Mouse (Mus musculus) erythroid progenitor cell, adult 5-6 weeks (primary cell): ENCODE results near the gene Rap1gap2. TPM values are rescaled to one million over a fixed set of nuclear protein-coding genes. Genes with fewer than 3 reads are reported as not detected.
A peak's percentile ranks its signal among the peaks of the same experiment; 100 is the strongest.

Experiments used
- ATAC-seq: replicated peaks from 2 replicates; pipeline ENCODE4 v1.8.0; 2016; ENCODE audit warnings: moderate number of reproducible peaks, mild to moderate bottlenecking, moderate TSS enrichment, inconsistent platforms; ENCODE audit not compliant: poor library complexity, low FRiP score, severe bottlenecking
- total RNA-seq, 2 experiments: library from RNA; stranded (forward) in 1 of 2; stranded (reverse) in 1 of 2; fragments of 150-400 nt in 1 of 2; fragments of 186-747, 209-891 nt in 1 of 2; gene quantifications; 2 replicates each; pipeline versions ENCODE4 v1.2.3 to v1.2.4; 2015 to 2017; ENCODE audit warnings: low replicate concordance in 2 of 2

The Rap1gap2 gene
- total RNA-seq, 2 experiments from 2014 or later, result 1.3 to 3.0 TPM

DNA sequence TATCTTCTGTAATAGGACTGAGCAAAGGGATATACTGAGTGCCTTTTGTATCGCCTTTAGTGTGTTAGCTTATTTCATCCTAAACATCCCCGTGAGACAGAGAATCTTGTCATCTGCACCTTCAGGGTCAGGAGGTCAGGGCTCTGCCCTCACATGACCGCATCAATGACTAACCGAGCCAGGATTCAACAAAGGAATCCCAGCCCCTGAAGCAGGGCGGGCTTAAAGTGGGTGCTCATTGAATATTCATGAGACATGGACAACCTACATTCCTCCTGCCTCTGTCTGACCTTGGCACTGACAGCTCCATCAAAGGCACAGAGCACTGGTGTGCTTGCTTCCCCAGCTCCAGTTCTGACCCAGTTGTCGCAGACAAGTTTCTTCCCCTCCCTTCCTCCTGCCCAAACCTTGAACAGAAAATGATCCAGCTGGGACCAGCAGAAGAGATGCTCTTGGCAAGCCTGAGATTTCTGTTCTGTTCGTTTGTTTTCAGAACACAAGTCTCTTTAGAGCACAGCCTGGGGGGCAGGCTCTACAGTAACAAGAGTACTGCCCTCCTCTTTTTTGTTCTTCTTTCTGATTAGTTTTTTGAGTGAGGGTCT is 61.8 kb downstream of the Rap1gap2 start:
- no peak for ATAC-seq

DNA sequence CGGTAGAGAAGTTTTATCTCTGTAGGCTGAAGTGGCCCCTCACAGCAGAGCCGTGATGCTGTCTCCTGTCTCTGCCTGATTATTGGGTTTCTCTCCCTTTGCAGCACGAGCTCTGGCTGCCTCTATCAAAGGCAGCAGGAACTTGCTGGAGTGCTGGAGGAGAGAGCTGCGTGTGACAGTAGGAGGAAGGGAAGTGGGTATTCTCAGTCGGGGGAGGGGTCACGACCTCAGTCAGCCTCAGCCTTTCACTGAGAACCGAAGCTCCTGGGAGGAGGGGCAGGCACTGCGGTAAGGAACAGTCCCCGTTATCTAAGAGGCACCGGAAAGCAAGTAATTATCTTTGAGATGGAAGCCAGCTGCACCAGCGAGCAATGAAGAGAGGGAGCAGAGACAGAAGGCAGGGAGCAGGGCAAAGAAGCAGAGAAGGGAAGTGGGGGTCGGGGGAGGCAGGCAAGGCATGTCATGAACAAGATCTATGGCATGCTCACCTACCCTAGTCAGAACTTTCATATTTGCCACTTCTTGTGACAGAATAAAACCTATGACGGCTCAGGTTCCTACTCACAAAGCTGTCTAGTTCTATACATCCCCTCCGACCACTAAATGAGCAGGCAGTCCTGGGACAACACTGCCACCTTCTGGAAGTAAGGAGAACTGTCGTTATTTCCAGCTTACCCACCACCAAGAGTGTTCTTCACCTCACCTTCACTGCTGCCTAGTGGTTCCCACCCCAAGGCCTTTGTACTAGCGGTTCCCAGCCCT is 63.6 kb downstream of the Rap1gap2 start:
- ATAC-seq, result peak; percentile 88

DNA sequence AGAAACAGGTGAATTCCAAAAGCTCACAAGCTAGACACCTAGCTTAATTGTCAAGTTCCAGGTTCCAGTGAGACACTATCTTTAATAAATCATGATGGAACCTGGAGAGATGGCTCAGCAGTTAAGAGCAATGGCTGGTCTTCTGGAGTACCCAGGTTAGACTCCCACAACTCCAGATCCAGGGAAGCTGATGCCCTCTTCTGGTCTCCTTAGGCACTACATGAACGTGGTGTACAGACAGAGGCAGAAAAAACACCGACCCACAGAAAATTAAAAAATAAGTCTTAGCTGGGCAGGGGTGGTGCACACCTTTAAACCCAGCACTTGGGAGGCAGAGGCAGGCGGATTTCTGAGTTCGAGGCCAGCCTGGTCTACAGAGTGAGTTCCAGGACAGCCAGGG is 64.5 kb downstream of the Rap1gap2 start:
- peak; percentile 67 for ATAC-seq

DNA sequence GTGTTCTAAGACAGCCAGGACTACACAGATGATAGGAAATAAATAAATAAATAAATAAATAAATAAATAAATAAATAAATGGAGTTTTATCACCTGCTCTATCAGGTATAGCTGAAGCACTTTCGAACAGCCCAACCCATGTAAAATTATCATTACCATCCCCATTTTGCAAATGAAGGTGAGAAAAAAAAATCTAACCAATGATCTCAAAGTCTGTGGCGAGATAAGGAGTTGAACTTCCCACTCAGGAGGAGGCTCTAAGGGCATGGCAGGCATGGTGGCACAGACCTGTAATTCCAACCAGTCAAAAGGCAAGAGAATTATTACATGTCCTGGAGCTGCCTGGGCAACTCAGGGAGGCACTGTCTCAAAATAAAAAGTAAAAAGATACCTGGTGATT is 65.2 kb downstream of the Rap1gap2 start:
- no peak for ATAC-seq

DNA sequence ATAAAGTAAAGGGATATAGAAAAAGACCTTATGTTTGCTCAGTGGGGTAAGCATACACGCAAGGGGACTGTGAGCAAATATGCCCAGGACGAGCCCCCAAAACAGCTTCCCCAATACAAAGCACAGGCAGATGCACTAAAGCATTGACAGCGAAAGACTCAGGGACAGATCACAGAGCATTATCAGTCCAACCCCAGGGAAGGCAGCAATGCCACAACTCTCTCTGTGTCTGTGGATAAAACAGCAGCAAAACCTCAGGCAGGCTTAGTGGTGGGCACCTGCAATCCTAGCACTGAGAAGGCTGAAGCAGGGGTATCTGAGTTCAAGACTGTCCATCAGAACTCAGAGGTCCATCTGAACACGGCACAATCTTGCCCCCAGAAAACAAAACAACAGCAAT is 73.4 kb downstream of the Rap1gap2 start:
- no peak for ATAC-seq

DNA sequence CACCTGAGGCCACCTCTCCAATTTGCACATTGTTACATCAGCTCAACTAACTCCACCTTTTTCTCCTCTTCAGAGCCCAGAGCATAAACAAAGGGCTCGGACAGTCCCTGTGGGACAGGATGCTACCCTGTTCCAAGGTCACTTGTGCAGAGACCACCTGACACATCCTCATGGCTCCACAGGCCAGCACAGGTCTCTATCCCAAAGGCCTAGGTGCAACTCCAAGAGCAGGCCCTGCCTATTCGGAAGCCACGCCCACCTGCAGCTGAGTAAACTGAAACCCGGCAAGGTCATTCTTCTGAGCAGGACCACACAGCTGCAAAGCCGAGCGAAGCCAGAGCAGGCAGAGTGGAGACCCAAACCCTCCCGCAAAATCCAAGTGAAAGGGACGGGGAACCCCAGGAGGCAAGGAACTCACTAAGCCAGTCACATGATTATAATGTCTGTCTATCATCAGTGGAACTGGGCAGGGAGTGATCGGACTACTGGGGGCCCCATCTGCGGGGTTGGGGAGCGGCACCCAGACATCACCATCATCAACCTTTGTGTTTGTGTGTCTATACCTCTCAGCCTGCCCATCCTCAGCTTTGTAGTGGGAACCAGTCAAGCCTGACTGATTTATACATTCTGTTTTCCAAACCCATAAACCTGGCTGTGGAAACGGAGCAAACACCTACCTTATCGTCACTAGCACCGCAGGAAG is 74.4 kb downstream of the Rap1gap2 start:
- ATAC-seq, result no peak

DNA sequence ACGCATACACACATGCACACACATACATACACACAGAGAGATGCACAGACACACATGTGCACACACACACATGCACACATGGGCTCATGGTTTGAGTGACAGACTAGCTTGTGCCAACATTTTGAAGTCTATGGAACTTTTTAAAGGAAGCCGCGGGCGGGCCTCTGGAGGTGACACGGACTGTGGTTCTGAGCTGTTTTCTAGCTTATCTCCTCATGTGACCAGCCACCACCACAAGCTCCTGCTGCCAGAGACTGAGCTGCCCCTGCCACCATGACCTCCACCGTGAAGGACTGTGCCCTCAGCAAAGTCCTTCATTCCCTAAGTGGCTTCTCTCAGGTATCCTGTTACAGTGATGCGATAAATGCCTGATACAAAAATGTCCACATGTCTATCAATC is 76.3 kb downstream of the Rap1gap2 start:
- ATAC-seq, result no peak

DNA sequence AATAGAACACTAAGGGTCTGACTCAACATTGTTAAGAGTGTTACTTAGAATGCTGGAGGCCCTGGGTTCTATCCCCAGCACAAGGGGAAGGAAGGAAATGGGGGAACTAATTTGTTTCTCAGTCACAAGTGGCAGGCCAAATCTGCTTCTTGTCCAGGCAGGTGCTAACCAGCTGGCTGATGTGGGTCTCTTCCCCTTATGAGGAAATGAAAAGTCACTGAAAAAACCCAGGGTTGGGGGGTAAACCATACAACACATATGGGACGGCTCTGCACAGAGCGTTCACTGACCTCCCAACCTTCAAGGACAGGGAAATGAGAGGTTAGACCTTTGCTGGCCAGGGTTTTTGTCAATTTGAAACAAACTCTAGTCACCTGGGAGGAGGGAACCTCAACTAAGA is 77.7 kb downstream of the Rap1gap2 start:
- ATAC-seq, result no peak

DNA sequence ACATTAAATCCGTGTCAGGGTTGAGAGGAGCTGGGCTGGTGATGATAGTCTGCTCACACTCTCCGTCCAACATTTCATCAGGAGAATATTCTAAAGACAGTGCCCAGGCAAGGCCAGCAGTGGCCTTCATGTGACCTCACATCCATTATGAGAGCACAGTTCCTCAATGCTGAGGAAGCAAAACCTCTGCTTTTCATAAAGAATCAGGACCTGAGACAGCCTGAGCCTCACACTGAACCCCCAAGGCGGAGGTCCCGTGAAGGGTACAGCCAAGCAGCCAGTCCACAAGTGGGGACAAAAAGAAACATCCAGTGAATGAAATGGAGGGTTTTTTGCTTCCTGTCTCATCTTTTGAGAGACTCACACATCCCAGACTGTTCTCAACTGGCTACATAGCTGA is 78.3 kb downstream of the Rap1gap2 start:
- no peak for ATAC-seq

DNA sequence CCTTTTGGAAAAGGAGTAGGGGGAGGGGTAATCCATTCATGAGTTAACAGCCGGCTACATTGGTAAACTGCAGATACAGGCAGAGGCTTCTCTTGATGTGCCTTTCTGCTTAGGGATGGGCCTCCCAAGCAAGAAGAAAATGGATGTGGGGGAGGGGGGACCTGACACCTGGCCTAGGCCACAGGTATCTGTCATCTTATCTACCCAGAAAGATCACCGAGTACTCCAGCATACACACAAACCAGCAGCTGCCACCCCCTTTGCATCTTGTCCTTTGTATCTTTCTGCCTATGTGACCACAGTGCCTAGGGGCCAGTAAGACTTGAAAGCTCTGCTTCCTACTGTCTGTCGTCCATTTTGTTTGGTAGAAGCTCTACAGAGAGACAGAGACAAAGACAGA is 79.0 kb downstream of the Rap1gap2 start:
- no peak for ATAC-seq

DNA sequence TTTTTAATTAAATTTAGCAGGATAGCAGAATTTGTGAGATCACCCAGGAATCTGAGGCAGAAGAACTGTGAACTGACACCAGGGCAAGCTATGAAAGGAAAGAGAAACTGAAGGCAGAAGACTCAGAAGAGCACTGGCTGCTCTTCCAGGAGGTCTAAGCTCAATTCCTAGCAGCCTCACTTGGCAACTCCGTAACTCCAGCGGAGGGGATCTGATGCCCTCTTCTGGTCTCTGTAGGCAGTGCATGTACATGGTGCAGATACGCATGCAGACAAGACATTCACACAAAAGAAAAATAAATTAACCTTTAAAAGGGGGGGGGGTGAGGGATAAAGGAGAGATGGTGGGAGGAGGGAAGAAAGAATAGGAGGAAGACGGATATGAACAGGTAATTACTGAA is 80.9 kb downstream of the Rap1gap2 start:
- ATAC-seq, result no peak

DNA sequence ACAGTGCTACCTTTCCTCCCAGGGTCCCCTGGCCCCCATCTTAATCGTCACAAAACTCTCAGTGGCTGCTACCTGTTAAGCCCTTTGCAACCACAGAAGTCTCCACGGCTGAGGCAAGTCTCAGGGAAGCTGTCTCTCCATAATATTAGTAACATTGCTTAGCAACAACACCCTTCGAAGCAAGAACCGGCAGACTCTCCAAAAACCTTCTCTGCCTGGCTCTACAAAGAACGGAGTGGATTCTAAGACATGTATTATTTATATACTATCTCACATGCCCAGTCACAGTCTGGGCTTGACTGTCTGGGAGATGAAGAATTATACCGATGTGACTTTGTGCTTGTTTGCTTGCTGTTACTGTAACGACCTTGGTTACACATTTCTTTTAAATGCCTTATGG is 83.2 kb downstream of the Rap1gap2 start:
- no peak for ATAC-seq

DNA sequence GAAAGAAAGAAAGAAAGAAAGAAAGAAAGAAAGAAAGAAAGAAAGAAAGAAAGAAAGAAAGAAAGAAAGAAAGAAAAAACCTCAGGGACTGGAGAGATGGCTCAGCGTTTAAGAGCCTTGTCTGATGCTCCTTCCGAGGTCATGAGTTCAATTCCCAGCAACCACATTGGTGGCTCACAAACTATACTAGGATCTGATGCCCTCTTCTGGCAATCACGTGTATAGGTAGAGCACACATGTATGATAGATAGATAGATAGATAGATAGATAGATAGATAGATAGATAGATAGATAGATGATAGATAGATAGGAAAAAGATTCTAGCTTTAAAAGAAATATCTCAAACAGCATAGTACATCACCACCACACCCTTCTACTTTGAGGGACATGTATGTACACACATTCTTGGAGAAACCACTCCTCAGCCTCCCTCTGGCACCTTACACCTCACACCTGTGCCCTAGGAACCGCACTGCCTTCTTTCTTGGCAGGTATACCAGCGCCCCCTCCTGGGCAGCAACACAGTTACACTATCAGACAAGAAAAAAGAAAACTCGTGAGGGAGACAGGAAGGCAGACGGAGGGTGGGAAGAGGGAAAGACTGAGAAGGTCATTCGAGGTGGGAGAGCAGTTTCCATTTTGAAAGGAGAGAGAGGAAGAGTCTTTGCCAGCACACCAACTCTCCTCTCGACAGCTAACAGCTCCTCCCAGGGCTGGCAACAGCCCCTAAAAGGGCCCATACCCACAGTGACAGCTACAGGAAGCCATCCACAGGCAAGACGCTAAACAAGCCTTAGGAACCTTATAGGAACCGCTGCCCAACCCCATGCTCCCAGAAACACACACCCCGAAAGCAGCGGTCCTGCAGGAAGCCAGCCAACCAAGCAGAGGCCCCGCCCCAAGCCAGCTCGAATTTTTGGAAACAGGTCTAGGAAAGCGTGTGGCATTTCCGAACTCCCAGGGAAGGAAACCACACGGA is 84.2 kb downstream of the Rap1gap2 start:
- ATAC-seq, result no peak

DNA sequence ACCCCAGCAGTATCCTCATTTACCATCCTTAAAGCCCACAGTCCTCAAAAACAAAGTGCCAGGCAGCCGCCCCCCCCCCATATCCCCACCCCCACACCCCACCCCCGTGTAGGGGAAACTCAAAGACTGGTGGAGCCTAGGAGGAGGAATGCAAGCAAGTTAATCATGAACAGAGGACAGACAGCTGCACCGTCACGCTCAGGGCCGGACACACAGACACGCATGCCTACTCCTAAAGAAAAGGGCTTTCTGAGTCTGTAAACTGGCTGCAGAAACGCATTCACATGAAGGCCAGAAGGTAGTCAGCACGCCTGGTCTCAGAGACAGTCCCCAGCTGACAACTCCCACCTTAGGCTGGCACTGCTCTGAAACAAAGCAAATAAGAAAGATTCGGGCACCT is 85.1 kb downstream of the Rap1gap2 start:
- ATAC-seq, result no peak

DNA sequence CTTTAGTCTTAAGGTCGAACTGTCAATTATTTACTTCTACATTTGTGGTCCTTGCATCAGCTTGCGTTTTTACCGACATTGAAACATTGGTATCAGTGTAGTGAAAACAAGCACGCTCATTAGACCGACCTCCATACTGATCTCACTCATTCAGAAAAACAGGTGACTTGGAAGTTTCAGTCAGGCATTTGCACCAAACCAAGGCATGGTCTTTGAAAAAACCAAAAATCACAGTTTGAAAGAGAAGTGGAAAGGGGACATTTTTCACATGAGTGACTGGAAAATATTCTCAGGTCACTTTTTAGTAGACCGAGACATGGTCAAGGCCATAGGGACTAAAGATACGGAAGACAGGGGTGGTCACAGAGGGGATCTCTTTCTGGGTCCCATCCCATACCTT is 85.5 kb downstream of the Rap1gap2 start:
- no peak for ATAC-seq

DNA sequence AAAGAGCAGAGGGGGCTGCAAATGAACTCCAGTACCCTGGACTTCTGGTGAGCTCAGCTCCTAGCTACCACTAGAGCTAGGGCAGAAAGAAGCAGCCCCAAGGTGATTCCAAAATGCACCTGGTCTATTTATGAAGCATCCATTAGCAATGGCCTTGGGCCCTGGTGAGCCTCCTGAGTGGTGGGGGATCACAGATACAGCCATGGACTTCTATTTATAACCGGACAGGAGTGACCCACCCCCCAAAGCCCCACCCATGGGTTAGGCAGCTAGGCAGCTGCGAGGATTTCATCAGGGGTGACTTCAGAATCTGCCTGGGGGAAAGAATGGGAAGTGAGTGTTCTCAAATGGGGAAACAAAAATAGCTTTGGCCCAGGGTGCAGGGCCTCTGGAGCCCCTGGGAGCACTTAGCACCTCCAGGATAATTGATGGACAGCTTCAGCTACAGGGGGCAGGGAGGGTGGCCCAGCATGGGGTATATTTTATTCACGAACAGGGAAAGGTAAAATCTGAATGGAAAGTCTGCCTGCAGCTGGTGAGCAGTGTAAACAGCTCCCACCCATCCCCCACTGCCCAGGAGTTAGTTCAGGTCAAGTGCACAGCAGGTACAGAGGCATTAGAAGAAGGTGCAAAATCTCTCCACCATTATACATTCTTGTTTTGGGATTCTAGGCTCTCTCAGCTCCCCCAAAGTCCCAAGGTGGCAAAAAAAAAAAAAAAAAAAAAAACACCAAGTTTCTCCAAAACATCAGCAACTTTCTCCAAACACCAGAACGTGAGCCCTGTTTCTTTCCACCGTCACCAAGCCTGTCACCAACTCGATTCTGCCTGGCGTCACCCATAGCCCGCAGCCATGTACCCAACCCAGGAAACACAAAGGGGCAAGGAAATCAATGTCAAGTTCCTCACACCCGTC is 86.4 kb downstream of the Rap1gap2 start:
- no peak for ATAC-seq

DNA sequence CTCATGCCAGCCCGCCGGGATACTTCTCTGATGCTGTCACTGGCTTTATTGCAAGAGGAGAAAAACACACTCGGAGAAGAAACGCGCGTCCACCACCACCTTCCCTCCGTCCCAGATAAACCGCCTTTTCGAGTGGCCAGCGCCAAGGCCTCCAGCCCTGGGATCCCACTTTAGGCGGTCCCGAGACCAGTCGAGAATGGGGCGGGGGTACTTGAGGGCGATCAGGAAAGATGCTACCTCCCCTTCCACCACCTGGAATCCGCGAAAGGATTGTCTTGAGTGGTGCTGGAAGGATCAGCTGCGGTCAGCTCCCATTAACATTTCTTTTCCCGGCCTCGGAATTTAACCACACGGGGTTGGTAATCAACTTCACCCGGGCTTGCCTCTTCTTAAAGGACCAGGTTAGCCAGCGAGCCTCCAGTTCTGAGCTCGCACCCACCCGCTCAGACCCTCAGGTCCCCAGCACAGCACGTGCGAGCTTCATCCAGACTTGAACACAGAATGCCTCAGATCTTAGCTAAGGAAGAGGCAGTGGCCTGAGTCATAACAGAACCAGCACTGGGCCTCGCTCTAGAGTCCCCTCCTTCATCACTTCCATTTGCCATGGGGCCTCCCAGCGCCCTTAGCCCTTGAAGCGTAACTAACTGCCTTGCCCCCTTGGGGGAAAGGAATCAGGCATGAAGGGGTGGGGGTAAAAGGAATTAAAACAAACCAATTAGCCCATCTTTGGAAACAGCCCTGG is 87.3 kb downstream of the Rap1gap2 start:
- ATAC-seq, result no peak

DNA sequence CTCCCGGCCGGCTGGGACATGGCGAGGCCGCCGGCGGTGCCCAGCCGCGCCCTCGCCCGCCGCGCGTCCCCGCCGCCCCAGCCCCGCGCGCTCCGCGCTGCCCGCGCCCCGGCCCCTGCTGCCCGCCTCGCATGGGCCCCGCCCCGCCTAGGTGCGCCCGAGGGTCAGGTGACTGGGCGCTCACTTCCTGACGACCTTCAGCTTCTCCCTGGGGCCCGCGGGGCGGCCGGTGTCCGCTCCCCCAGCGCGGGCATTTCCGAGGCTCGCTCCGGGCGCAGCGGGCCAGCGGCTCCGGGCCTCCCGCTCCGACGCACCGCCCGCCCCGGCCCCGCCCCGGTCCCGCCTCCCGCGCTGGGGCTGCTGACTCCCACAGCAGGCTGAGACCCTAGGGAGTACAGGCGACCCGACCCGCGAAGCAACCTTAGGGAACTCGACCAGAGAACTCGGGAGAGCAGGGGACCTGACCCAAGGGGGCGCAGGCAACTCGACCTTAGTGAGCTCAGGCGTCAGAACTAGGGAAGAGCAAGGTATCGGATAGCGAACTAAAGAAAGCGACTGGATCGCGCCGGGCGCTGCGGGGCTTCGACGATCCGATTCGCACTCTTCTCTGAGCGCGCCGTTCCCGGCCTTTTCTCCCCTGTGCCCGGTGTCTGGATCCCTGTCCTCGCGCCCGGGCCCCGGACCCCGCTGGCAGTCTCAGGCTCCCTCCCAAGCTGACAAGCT is 88.1 kb downstream of the Rap1gap2 start:
- ATAC-seq, result no peak
